Mouse (Mus musculus): ENCODE results near the gene Hes1. TPM values are rescaled to one million over a fixed set of nuclear protein-coding genes. Genes with fewer than 3 reads are reported as not detected.
A peak's percentile ranks its signal among the peaks of the same experiment; 100 is the strongest.

Hes1 gene
- 35.8 TPM for polyA plus RNA-seq (2012; fragmentation: generic; extraction: Trizol)

DNA sequence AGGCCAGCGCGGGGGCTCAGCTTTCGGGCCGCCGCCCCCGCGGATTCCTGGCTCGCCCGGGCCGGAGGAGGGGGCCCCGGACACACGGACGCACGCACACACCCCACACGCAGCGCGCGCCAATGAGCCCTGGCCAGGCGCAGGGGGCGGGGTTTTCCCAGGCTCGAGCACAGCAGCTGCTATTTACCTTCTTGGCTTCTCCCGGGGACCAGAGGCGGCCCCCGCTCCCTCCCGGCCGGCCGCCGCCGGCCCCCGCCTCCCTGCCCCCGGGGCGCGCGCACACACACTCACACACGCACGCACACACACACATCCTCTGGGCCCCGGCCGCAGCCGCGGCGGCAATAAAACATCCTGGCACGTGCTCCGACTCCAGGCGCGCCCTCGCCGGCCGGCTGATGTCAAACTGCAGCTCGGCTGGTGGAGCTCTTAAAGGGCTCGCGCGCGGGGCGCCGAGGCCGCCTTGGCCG lies at the start of gene Hes1:
Gene Hes1, plus strand, starts transcription at position 401 of the 470 bp plus-strand sequence.
- H3K27me3 ChIP-seq (ENCODE audit: control insufficient read depth, insufficient read depth, insufficient read length): no peaks in the 10 kb centered on the region
- peak within 1 kb of the TSS; percentile 99 for H3K4me3 ChIP-seq
- H3K4me2 ChIP-seq (ENCODE audit: low read depth): peak within 1 kb of the TSS; percentile 99
- TF ChIP-seq USF1 (IDR thresholded peaks at IDR 0.05; ENCODE audit: low read depth): peak; percentile 9
- TF ChIP-seq POLR2A (IDR thresholded peaks at IDR 0.05; ENCODE audit: insufficient read length, low read depth): peak; percentile 55
- TF ChIP-seq MAX (IDR thresholded peaks at IDR 0.05; ENCODE audit: low read depth): peak; percentile 57
- no peak for TF ChIP-seq SRF (IDR thresholded peaks at IDR 0.05; ENCODE audit: control insufficient read depth, insufficient read length, low read depth)
- TF ChIP-seq TCF12 (IDR thresholded peaks at IDR 0.05; ENCODE audit: insufficient read depth, poor library complexity, severe bottlenecking): no peak
- peak in 2 of 3 experiments; percentile 79 to 85 for TF ChIP-seq MYOD1 (IDR thresholded peaks at IDR 0.05; ENCODE audit: control insufficient read depth in 1 of 3, insufficient read length in 2 of 3, low read depth in 2 of 3)
- no peak for TF ChIP-seq REST (IDR thresholded peaks at IDR 0.05; ENCODE audit: insufficient read depth, insufficient read length)
- TF ChIP-seq TCF3 (IDR thresholded peaks at IDR 0.05; ENCODE audit: insufficient read length, low read depth): peak; percentile 69
- no peak for TF ChIP-seq POLR2AphosphoS2 (IDR thresholded peaks at IDR 0.05; ENCODE audit: insufficient read length, low read depth)
- peak in 1 of 3 experiments; percentile 85 for TF ChIP-seq MYOG (IDR thresholded peaks at IDR 0.05; ENCODE audit: control insufficient read depth in 1 of 3, insufficient read depth in 1 of 3, insufficient read length in 2 of 3, low read depth in 2 of 3)
- TF ChIP-seq CEBPB (IDR thresholded peaks at IDR 0.05; ENCODE audit: insufficient read depth, poor library complexity, severe bottlenecking): no peak
- TF ChIP-seq E2F4 (IDR thresholded peaks at IDR 0.05; ENCODE audit: insufficient read depth): no peak
- no peaks in the 10 kb centered on the region for H3K36me3 ChIP-seq (ENCODE audit: control insufficient read depth, insufficient read depth)
- peaks cover 29% of the 10 kb centered on the region for H3K79me2 ChIP-seq (ENCODE audit: control insufficient read depth, insufficient read depth)
- H3ac ChIP-seq (ENCODE audit: control insufficient read depth, insufficient read length): peak within 1 kb of the TSS; percentile 48

DNA sequence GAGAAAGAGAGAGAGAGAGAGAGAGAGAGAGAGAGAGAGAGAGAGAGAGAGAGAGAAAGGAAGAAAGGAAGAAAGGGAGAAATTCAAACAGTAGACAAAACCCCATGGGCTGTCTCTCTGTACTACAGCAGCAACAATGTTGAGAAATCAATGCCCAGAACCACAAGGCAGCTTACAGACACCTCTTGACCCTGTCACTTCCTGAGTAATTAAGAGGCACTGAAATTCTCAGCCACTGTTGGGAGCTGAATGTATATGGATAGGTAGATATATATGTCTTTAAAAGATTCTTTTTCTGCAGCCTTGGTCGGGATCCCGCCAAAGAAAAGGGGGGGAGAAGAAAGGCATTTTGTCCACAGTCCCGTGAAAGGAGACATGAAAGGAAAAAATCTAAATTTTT lies 48.1 kb upstream of the Hes1 start:
- H3K79me2 ChIP-seq (ENCODE audit: control insufficient read depth, insufficient read depth): no peaks in the 10 kb centered on the region
- H3K27me3 ChIP-seq (ENCODE audit: control insufficient read depth, insufficient read depth, insufficient read length): no peaks in the 10 kb centered on the region
- no peak overlapping the region for H3K4me3 ChIP-seq
- H3K36me3 ChIP-seq (ENCODE audit: control insufficient read depth, insufficient read depth): no peaks in the 10 kb centered on the region
- no peak for TF ChIP-seq TCF12 (IDR thresholded peaks at IDR 0.05; ENCODE audit: insufficient read depth, poor library complexity, severe bottlenecking)
- no peak for TF ChIP-seq MYOG (IDR thresholded peaks at IDR 0.05; ENCODE audit: control insufficient read depth in 1 of 3, insufficient read depth in 1 of 3, insufficient read length in 2 of 3, low read depth in 2 of 3)
- TF ChIP-seq E2F4 (IDR thresholded peaks at IDR 0.05; ENCODE audit: insufficient read depth): no peak
- TF ChIP-seq SRF (IDR thresholded peaks at IDR 0.05; ENCODE audit: control insufficient read depth, insufficient read length, low read depth): no peak
- no peak for TF ChIP-seq POLR2AphosphoS2 (IDR thresholded peaks at IDR 0.05; ENCODE audit: insufficient read length, low read depth)
- TF ChIP-seq POLR2A (IDR thresholded peaks at IDR 0.05; ENCODE audit: insufficient read length, low read depth): no peak
- TF ChIP-seq USF1 (IDR thresholded peaks at IDR 0.05; ENCODE audit: low read depth): no peak
- no peak for TF ChIP-seq MAX (IDR thresholded peaks at IDR 0.05; ENCODE audit: low read depth)
- no peak for TF ChIP-seq TCF3 (IDR thresholded peaks at IDR 0.05; ENCODE audit: insufficient read length, low read depth)
- no peak for TF ChIP-seq REST (IDR thresholded peaks at IDR 0.05; ENCODE audit: insufficient read depth, insufficient read length)
- no peak for TF ChIP-seq CEBPB (IDR thresholded peaks at IDR 0.05; ENCODE audit: insufficient read depth, poor library complexity, severe bottlenecking)
- no peak for TF ChIP-seq MYOD1 (IDR thresholded peaks at IDR 0.05; ENCODE audit: control insufficient read depth in 1 of 3, insufficient read length in 2 of 3, low read depth in 2 of 3)
- H3ac ChIP-seq (ENCODE audit: control insufficient read depth, insufficient read length): no peak overlapping the region
- no peak overlapping the region for H3K4me2 ChIP-seq (ENCODE audit: low read depth)

DNA sequence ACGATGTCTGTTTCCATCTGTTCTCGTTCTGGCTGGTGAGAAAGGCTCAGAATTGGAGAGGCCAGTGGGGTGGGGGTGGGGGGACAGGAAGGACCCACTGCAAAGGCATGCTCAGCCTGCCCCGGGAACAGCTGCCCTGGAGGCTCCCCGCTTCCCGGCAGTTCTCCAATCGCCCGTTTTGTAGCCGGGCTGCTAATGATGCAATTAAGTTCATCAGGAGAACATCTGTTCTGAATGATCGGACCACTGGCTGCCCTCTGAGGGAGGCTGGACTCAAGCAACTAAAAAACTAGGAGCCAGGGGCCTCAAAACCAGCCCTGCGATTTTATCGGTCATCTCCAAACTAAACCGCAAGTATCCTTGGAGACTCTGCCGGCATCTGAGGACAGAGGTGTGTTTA lies 44.1 kb upstream of the Hes1 start:
- peak overlapping the region; percentile 18 for H3K4me2 ChIP-seq (ENCODE audit: low read depth)
- no peaks in the 10 kb centered on the region for H3K27me3 ChIP-seq (ENCODE audit: control insufficient read depth, insufficient read depth, insufficient read length)
- no peaks in the 10 kb centered on the region for H3K36me3 ChIP-seq (ENCODE audit: control insufficient read depth, insufficient read depth)

DNA sequence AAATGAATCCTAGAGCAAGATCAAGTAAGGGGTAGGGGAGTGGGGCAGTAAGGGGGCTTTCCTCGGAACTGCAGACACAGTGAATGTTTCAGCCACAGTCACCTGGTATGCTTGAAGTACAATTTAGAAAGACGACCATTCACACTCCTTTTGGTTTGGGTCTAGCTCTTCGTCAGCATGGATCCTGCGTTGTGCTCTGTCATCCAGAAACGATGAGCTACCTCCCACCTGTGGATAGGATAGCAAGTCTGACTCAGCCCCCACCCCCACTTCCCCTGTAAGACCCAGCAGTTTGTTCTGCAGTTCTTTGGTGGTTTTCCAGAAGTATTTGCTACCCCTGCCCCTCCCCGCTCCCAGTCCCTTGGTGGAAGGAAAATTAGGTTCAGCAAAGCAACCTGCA lies 41.8 kb upstream of the Hes1 start:
- Histone ChIP-seq H3K4me2 (ENCODE audit: low read depth) (no peak overlapping the region), H3K36me3 (ENCODE audit: control insufficient read depth, insufficient read depth) (no peaks in the 10 kb centered on the region), H3K79me2 (ENCODE audit: control insufficient read depth, insufficient read depth) (no peaks in the 10 kb centered on the region), H3K27me3 (ENCODE audit: control insufficient read depth, insufficient read depth, insufficient read length) (no peaks in the 10 kb centered on the region), H3ac (ENCODE audit: control insufficient read depth, insufficient read length) (no peak overlapping the region), H3K4me3 (no peak overlapping the region)
- TF ChIP-seq TCF12 (IDR thresholded peaks at IDR 0.05; ENCODE audit: insufficient read depth, poor library complexity, severe bottlenecking) (no peak), REST (IDR thresholded peaks at IDR 0.05; ENCODE audit: insufficient read depth, insufficient read length) (no peak), USF1 (IDR thresholded peaks at IDR 0.05; ENCODE audit: low read depth) (no peak), MAX (IDR thresholded peaks at IDR 0.05; ENCODE audit: low read depth) (no peak), SRF (IDR thresholded peaks at IDR 0.05; ENCODE audit: control insufficient read depth, insufficient read length, low read depth) (no peak), MYOG (IDR thresholded peaks at IDR 0.05; ENCODE audit: control insufficient read depth in 1 of 3, insufficient read depth in 1 of 3, insufficient read length in 2 of 3, low read depth in 2 of 3) (no peak), E2F4 (IDR thresholded peaks at IDR 0.05; ENCODE audit: insufficient read depth) (no peak), POLR2A (IDR thresholded peaks at IDR 0.05; ENCODE audit: insufficient read length, low read depth) (no peak)

More for the DNA sequence above, 44.1 kb upstream of the Hes1 start:
- Histone ChIP-seq H3ac (ENCODE audit: control insufficient read depth, insufficient read length) (no peak overlapping the region), H3K79me2 (ENCODE audit: control insufficient read depth, insufficient read depth) (no peaks in the 10 kb centered on the region), H3K4me3 (no peak overlapping the region)
- TF ChIP-seq SRF (IDR thresholded peaks at IDR 0.05; ENCODE audit: control insufficient read depth, insufficient read length, low read depth) (no peak), REST (IDR thresholded peaks at IDR 0.05; ENCODE audit: insufficient read depth, insufficient read length) (no peak), CEBPB (IDR thresholded peaks at IDR 0.05; ENCODE audit: insufficient read depth, poor library complexity, severe bottlenecking) (no peak), POLR2AphosphoS2 (IDR thresholded peaks at IDR 0.05; ENCODE audit: insufficient read length, low read depth) (no peak), POLR2A (IDR thresholded peaks at IDR 0.05; ENCODE audit: insufficient read length, low read depth) (no peak), TCF3 (IDR thresholded peaks at IDR 0.05; ENCODE audit: insufficient read length, low read depth) (no peak), MYOD1 (IDR thresholded peaks at IDR 0.05; ENCODE audit: control insufficient read depth in 1 of 3, insufficient read length in 2 of 3, low read depth in 2 of 3) (peak in 2 of 3 experiments; percentile 66 to 80), MAX (IDR thresholded peaks at IDR 0.05; ENCODE audit: low read depth) (no peak), TCF12 (IDR thresholded peaks at IDR 0.05; ENCODE audit: insufficient read depth, poor library complexity, severe bottlenecking) (no peak), USF1 (IDR thresholded peaks at IDR 0.05; ENCODE audit: low read depth) (no peak), MYOG (IDR thresholded peaks at IDR 0.05; ENCODE audit: control insufficient read depth in 1 of 3, insufficient read depth in 1 of 3, insufficient read length in 2 of 3, low read depth in 2 of 3) (peak in 1 of 3 experiments; percentile 65), E2F4 (IDR thresholded peaks at IDR 0.05; ENCODE audit: insufficient read depth) (no peak)
